Mouse (Mus musculus): Measurements from ENCODE around the gene Dhx38.

Gene Dhx38

DNA sequence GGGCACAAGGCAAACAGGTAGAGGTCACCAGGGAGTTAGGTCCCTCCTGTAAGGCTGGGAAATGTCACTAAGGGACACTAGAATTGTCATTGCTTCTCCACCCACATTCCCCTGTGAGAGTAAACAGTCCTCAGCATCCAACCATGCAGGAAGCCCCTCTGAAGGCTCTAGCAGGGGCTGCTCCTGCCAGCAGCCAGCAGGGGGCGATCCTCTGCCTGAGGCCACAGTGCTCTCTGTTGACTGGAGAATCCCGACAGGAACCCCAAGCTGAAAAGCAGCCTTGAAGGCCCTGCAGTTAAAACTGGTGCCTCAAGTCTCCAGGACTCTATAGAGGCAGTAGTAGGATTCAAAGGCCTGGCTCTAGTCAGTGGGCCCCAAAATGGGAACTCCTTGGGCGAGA, 14.0 kb downstream of the Dhx38 start:
- DNase-seq (ENCODE audit: low read depth, low spot score), result peak; percentile 34

DNA sequence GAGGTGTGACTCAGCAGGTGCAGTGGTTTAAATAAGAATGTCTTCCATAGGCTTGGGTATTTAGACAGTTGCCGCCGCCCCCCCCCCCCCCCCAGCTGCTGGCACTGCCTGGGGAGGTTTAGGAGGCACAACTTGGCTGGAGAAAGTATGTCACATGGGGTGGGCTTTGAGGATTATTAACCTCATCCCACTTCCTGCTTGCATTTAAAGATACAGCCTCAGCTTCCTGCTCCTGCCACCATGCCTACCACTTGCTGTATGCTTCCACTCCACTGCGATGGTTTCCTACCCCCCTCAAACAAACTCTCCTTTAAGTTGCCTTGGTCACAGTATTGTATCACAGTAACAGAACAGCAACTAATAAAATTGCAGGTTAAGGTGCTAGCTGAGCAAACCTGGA, 21.6 kb downstream of the Dhx38 start:
- DNase-seq (ENCODE audit: low read depth, low spot score), result no peak

DNA sequence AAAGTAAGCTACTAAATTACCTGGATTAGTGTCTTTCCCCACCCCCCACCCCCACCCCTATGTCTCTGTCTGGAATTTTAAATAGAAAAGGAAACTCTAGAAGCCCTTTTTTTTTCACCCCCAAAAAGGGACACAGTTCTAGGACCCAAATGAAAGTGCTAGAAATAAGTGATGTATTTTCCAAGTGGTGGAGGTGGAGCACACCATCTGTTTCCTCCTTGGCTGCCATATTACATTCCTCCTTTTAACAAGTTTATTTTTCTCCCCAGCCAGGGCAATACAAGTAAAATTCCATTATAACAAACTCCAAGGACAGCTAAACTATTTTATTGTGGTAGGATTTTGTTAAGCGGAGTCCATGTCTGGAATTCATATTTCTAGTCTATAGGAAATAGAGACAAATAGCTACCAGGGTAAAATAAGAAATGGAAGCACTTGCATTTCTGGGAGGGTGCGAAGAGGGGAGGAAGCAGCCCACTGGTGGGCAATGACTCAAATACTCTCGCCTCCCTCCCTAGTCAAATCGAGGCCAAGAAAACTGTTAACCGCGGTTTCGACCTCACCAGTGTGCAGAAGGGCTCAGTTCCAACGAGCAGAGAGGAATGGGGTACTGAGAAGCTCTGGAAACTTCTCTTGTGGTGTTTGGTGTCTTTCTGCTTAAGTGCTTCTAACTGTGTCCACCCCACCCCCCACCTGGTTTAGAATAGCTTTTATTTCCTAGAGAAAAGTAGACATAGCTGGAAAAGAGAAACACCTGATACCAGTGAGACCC, 22.7 kb downstream of the Dhx38 start:
- DNase-seq (ENCODE audit: low read depth, low spot score), result no peak

DNA sequence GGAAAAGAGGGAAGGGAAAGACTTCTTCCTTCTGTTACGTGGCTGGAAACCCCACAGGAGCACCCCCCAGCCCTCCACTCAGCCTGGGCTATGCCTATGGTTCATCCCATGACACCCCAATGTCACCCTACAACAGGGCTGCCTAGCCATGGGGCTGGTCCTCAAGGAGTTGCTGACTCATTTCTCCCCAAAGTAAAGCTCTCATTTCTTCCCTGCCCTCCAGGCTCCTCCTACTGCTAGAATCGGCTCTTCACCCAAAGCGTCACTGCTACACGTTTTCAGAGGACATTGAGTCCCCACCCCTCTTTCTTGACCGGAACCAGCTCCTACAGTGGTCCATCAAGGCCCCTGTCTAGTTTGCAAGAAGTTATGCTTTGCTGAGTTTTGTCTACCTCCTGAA, 23.5 kb downstream of the Dhx38 start:
- DNase-seq (ENCODE audit: low read depth, low spot score), result no peak

DNA sequence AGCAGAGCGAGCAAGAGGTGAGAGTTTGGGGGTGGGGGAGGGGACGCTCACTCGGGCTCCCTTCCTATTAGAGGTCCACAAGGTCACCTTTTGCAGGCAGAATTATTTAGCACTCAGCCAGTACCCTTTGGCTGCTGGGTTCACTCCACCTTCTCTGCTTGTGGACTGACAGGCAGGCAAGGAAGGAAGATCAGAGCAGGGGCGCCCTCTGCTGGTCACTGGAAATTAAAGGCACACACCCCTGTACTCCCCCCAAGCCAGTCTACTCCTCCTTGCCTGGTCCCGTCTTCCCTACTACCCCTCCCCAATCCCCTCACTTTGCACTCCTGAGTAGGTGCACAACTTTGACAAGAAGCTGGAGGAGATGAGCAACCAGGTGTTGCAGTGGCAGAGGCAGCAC, 29.0 kb downstream of the Dhx38 start:
- DNase-seq (ENCODE audit: low read depth, low spot score), result peak; percentile 84

DNA sequence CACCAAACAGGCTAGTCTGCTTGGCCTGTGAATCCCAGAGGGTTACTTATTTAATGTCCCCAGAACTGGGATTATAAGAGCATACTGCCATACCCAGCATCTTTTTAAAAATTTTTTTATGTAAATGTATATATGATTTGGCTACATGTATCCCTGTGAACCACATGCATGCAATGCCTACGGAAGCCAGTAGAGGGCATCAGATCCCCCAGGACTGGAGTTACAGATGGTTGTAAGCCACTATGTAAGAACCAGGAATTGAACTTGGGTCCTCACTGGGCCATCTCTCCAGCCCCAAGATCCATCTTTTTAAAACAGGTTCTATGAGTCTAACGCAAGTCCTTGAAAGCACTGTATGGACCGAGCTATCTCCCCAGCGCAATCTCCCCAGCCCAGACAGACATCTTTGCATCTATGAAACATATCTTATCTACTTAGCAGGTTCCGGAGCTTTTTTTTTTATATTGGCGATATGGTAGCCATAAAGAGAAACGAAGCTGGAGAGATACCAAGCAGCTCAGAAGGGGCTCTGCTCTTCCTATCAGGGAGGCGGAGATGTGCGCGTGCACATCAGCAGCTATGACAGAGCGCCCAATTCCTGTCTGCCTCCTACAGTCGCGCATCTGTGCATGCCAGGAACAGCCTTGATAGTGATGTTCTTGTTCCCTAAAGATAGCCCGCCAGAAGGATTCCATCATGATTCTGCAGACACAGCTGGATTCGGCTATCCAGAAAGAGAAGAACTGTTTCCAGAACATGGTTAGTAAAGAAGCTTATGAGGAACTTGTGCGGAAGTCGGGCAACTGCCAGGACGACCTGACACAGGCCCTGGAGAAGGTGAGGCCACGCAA, 30.3 kb downstream of the Dhx38 start:
- peak; percentile 73 for DNase-seq (ENCODE audit: low read depth, low spot score)

DNA sequence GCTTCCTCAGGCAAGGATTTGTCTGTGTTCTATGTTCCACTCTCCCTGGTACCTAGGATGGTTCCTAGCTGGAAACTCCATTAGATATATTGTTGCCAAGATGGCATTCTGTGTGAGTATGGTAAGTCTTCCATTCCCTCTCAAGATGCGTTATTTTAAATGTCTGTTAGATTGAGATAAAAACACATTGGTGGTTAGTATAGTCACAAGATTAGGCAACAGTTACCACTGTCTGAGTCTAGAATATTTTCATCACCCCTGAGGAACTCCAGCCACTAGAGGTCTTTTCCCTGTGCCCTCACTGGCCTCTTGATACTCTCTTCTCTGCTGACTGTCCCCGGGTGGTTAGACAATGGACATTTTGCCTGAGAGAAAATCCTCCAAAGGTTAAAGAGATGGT, 41.7 kb downstream of the Dhx38 start:
- no peak for DNase-seq (ENCODE audit: low read depth, low spot score)

DNA sequence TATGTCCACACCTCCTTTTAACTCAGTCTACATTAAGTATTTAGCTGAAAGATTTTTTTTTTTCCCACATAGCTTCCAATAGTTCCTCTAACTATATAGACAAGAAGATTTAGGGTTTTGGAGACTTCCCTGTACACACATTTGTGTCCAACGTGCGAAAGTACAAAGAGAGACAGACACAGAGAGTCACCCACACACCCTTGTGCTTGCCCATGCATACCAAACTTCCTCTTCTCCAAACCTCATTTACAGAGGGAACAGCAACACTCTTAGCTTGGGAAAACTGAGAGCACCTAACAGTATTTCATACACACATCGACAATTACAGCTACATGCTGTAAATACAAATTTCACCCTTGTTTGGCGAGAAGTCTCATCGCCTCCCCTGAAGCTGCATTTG, 60.1 kb downstream of the Dhx38 start:
- DNase-seq (ENCODE audit: low read depth, low spot score), result no peak

DNA sequence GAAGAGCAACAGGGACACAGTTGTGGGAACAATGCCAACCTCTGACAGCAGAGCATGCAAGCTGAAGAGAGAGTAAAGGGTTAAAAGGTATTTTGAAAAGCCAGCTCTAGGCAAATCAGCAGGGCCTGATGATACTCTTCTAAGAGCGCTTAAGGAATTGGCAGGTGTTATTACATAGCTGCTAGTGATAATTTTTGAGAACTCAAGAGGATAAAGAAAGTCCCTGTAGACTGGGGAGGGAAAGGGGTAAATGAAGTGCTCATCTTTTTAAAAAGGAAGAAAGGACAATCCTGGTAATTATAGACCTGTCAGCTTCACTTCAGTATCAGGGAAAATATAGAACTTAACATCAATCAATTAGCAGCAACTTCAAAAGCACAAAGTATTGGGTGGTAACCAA, 62.1 kb downstream of the Dhx38 start:
- DNase-seq (ENCODE audit: low read depth, low spot score), result no peak

DNA sequence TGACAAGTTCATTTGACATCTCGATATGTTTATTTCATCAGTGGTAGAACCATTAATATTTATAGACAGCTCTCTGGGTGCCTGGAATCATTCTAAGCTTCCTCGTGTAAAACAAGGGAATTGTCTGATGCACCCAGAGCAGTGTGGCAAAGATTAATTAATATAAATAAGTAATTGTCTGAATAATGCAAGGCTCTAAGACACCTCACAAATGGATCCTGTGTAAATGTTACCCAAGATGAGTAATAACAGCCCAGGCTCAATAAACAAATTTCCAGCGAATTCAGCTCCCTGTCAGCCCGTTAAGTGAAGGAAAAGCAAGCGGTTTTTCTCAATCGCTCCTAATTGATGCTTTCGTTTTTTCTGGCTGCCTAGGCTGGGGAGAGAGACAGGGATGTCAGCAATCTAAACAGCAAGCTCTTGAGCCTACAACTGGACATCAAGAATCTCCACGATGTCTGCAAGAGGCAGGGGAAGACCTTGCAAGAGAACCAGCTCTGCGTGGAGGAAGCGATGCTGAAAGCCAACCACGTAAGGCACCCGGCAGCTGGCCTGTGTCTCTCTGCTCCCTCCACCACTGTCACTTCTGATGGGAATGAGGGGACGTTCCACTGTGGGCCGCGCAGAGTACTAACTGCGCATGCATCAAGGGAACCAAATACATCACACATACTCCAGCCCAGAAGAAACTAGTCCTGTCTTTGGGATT, 66.5 kb downstream of the Dhx38 start:
- DNase-seq (ENCODE audit: low read depth, low spot score), result no peak
